Mouse (Mus musculus): ENCODE results near the gene Clta. TPM values are rescaled to one million over a fixed set of nuclear protein-coding genes. Genes with fewer than 3 reads are reported as not detected.

Gene Clta
- polyA plus RNA-seq, 1 experiment from 2014 or later = 237 TPM

- DNase-seq (no peak), ATAC-seq (ENCODE audit: insufficient read depth) (no peak; the same call in 1 of the 2 replicates)
- H3K4me3 ChIP-seq (ENCODE audit: low read depth, low read length) = no peak overlapping the region
- H3K9ac ChIP-seq = no peak overlapping the region
- 35% methylated on average over 4 of the region's 4 CpGs for WGBS
- H3K27me3 ChIP-seq (ENCODE audit: insufficient read depth, low read length) = no peaks in the 10 kb centered on the region
- peak overlapping the region; percentile 38; the same call in 1 of the 2 replicates for H3K27ac ChIP-seq (ENCODE audit: low read depth)
- no peaks in the 10 kb centered on the region for H3K9me3 ChIP-seq (ENCODE audit: low read depth, low read length)
- H3K4me1 ChIP-seq (ENCODE audit: insufficient read depth) = peaks cover 18% of the 10 kb centered on the region; the same call in 1 of the 2 replicates
- TF ChIP-seq CTCF (IDR thresholded peaks at IDR 0.05; ENCODE audit: low read depth) = no peak
- H3K4me2 ChIP-seq = no peak overlapping the region
- no peaks in the 10 kb centered on the region for H3K36me3 ChIP-seq (ENCODE audit: insufficient read depth)
These were observed 39.1 kb upstream of the Clta start for GRCm38 (mm10) chr4:43964951-43965684.

GRCm38 (mm10) chr4:43965856-43966535 is 38.3 kb upstream of the Clta start:
- no peaks in the 10 kb centered on the region for H3K9me3 ChIP-seq (ENCODE audit: low read depth, low read length)
- H3K4me3 ChIP-seq (ENCODE audit: low read depth, low read length) = no peak overlapping the region
- H3K36me3 ChIP-seq (ENCODE audit: insufficient read depth) = peaks cover 5% of the 10 kb centered on the region; the same call in 1 of the 2 replicates
- no peaks in the 10 kb centered on the region for H3K27me3 ChIP-seq (ENCODE audit: insufficient read depth, low read length)
- DNase-seq (no peak), ATAC-seq (ENCODE audit: insufficient read depth) (no peak)
- 67% methylated on average over 7 of the region's 7 CpGs for WGBS
- H3K4me1 ChIP-seq (ENCODE audit: insufficient read depth) = peaks cover 18% of the 10 kb centered on the region; the same call in 1 of the 2 replicates
- H3K9ac ChIP-seq = no peak overlapping the region
- no peak overlapping the region for H3K4me2 ChIP-seq
- H3K27ac ChIP-seq (ENCODE audit: low read depth) = no peak overlapping the region
- TF ChIP-seq CTCF (IDR thresholded peaks at IDR 0.05; ENCODE audit: low read depth) = no peak

DNA sequence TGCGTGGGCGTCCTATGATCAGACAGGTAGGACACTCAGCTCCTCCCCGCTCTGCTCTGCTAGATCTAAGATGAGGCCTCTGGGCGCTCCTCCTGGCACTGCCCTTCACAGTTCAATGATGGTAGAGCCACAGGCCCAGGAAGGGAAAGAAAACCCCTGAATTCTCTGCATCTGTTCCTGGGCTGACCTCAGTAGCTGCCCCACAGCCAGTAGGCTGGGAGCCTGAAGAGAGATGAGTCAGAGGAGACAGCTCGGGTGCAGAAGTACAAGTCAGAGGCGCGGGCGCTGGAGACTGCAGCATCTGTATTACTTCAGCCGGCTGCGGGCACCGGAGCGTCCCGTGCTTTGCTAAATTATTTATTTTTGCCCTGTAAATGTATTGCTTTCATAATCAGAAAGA is 35.6 kb upstream of the Clta start:
- Histone ChIP-seq H3K4me3 (ENCODE audit: low read depth, low read length) (no peak overlapping the region), H3K36me3 (ENCODE audit: insufficient read depth) (peaks cover 5% of the 10 kb centered on the region; the same call in 1 of the 2 replicates), H3K9ac (0 out of 2 replicates have a peak overlapping the region, but pooled peaks have one; percentile 18), H3K27me3 (ENCODE audit: insufficient read depth, low read length) (no peaks in the 10 kb centered on the region), H3K9me3 (ENCODE audit: low read depth, low read length) (no peaks in the 10 kb centered on the region), H3K4me2 (peak overlapping the region; percentile 4; the same call in 1 of the 2 replicates), H3K27ac (ENCODE audit: low read depth) (peak overlapping the region; percentile 10; the same call in 1 of the 2 replicates), H3K4me1 (ENCODE audit: insufficient read depth) (peaks cover 25% of the 10 kb centered on the region; the same call in 1 of the 2 replicates)
- peak; percentile 49 for DNase-seq
- no peak for TF ChIP-seq CTCF (IDR thresholded peaks at IDR 0.05; ENCODE audit: low read depth)
- no peak for ATAC-seq (ENCODE audit: insufficient read depth)
- 35% methylated on average over 13 of the region's 13 CpGs for WGBS

DNA sequence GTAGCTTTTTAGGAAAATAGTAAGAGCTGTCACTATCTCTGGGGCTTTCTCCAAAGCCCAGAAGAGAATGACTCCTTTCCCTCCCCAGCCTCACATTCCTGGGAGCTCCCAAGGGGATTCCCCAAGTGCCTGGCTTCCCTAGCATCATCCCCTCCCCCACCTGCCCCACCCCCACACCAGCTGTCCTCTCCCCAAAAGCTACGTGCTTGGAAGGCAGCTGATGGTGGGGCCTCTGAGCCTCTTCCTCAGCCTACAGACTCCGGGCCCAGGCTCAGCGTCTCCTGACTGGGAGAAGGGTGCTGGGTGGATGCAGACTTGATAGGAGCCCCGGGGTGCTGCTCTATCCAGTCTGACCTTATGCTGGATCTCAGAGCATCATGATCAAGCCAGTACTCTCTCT is 34.9 kb upstream of the Clta start:
- WGBS = 14% methylated on average over 4 of the region's 4 CpGs
- Histone ChIP-seq H3K4me3 (ENCODE audit: low read depth, low read length) (no peak overlapping the region), H3K4me1 (ENCODE audit: insufficient read depth) (peaks cover 24% of the 10 kb centered on the region; the same call in 1 of the 2 replicates), H3K27ac (ENCODE audit: low read depth) (peak overlapping the region; percentile 0; the same call in 1 of the 2 replicates), H3K9me3 (ENCODE audit: low read depth, low read length) (no peaks in the 10 kb centered on the region), H3K4me2 (no peak overlapping the region), H3K9ac (no peak overlapping the region), H3K27me3 (ENCODE audit: insufficient read depth, low read length) (no peaks in the 10 kb centered on the region), H3K36me3 (ENCODE audit: insufficient read depth) (peaks cover 5% of the 10 kb centered on the region; the same call in 1 of the 2 replicates)
- DNase-seq (peak; percentile 44), ATAC-seq (ENCODE audit: insufficient read depth) (no peak)
- TF ChIP-seq CTCF (IDR thresholded peaks at IDR 0.05; ENCODE audit: low read depth) = no peak

DNA sequence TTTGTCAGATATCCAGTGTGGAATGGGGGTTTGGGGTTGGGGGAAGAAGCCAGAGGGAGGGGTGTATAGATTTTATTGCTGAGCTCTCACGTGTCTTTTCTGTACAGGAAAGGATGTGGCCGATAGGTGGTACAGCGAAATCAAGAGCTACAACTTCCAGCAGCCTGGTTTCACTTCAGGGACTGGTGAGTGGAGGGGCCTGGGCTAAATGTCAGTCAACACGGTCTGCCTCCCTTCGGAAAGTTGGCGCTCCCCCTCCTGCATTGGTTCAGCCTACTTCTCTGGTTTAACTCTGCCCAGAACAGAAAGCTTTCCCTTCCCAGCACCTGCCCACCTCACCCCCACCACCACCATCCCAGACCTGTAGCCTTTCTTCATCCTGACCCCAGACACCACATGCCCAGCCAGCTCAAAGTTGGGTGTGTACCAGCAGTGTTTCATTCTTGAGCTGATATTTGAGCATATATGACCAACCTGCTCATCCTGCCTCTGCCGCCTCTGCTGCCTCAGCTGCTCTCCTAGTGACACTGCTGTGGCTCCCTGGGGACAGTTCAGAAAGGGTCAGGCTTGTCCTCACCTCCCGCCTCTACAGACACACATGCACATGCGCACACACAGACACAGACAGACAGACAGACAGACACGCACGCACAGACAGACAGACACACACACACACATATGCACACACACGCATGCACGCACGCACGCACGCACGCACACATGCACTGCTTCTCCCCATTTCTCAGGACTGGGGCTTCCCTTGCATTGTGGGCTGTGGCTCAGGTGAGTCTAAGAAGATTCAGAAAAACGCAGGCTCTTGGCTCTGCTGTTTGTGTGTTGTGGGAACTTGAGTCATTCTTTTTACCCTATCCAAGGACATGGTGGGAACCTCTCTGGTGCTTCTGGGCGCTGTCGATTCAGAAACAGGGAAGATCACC is 33.6 kb upstream of the Clta start:
- no peak overlapping the region for H3K4me3 ChIP-seq (ENCODE audit: low read depth, low read length)
- no peaks in the 10 kb centered on the region for H3K9me3 ChIP-seq (ENCODE audit: low read depth, low read length)
- no peaks in the 10 kb centered on the region for H3K27me3 ChIP-seq (ENCODE audit: insufficient read depth, low read length)
- ATAC-seq (ENCODE audit: insufficient read depth) (no peak), DNase-seq (no peak)
- H3K36me3 ChIP-seq (ENCODE audit: insufficient read depth) = peaks cover 7% of the 10 kb centered on the region; the same call in 1 of the 2 replicates
- peaks cover 15% of the 10 kb centered on the region; the same call in 1 of the 2 replicates for H3K4me1 ChIP-seq (ENCODE audit: insufficient read depth)
- H3K27ac ChIP-seq (ENCODE audit: low read depth) = no peak overlapping the region
- no peak overlapping the region for H3K4me2 ChIP-seq
- no peak for TF ChIP-seq CTCF (IDR thresholded peaks at IDR 0.05; ENCODE audit: low read depth)
- H3K9ac ChIP-seq = no peak overlapping the region
- 86% methylated on average over 20 of the region's 20 CpGs for WGBS

- Histone ChIP-seq H3K27me3 (ENCODE audit: insufficient read depth, low read length) (no peaks in the 10 kb centered on the region), H3K9ac (0 out of 2 replicates have a peak overlapping the region, but pooled peaks have one; percentile 0), H3K9me3 (ENCODE audit: low read depth, low read length) (no peaks in the 10 kb centered on the region), H3K4me1 (ENCODE audit: insufficient read depth) (peaks cover 12% of the 10 kb centered on the region; the same call in 1 of the 2 replicates), H3K27ac (ENCODE audit: low read depth) (peak overlapping the region; percentile 88), H3K4me2 (peak overlapping the region; percentile 43; the same call in 1 of the 2 replicates), H3K4me3 (ENCODE audit: low read depth, low read length) (no peak overlapping the region), H3K36me3 (ENCODE audit: insufficient read depth) (peaks cover 7% of the 10 kb centered on the region; the same call in 1 of the 2 replicates)
- WGBS = 54% methylated on average over 9 of the region's 9 CpGs
- ATAC-seq (ENCODE audit: insufficient read depth) (peak; percentile 54), DNase-seq (no peak)
- no peak for TF ChIP-seq CTCF (IDR thresholded peaks at IDR 0.05; ENCODE audit: low read depth)
These were observed 32.6 kb upstream of the Clta start for GRCm38 (mm10) chr4:43971541-43972136.

Data from lung, embryonic 14.5 days (tissue).